Mouse (Mus musculus) kidney, adult 2 months (tissue): ENCODE data around the gene Mta1.

ENCODE experiments used
- CTCF ChIP-seq: fragments of 200-500 bp; conservative IDR thresholded peaks from 2 replicates; pipeline ENCODE4 v1.5.1; 2011; ENCODE audit warnings: low read depth, mild to moderate bottlenecking, control low read depth, low read length, moderate library complexity, mixed read lengths; ENCODE audit not compliant: insufficient read depth, insufficient read length
- POLR2A ChIP-seq: fragments of 200-500 bp; IDR thresholded peaks from one replicate; pipeline ENCODE4 v1.6.1; 2011; ENCODE audit warnings: low read depth, low read length, control low read depth

DNA sequence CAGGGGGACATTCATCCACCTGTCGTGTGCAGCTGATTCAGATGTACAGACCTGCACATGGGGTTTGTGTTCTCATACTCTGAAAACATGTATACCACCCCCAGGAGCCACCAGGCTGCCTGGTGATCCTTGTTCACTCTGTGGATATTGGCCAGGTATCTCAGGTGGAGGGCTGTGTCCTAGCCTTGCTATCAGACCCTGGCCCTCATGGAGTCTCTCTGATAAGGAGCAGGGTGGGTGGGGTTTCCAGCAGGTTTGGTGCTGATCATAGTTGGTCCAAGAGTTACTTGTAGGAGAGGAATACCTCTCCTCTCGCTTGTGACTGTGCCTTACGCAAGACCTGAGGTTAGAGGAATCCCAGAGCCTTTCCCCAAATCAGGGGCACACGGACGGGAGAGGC lies 37.9 kb upstream of the Mta1 start:
- TF ChIP-seq POLR2A (no peak), CTCF (no peak)
